Comparison of ENCODE assay signal across 8 mouse cellular contexts in genomic region chr2:38368746-38369330, GRCm38 (mm10). TPM values are rescaled to one million over a fixed set of nuclear protein-coding genes. Genes with fewer than 3 reads are reported as not detected.
DNase-seq lines count a peak whose midpoint lies in the region; ATAC-seq and TF ChIP-seq lines count a peak whose summit lies in the region.

No protein-coding gene starts in this region.

- no peak for TF ChIP-seq CTCF in MEL (IDR thresholded peaks at IDR 0.05 in 2 of 3, conservative IDR thresholded peaks at IDR 0.05 in 1 of 3; ENCODE audit: control insufficient read depth in 1 of 3, insufficient read depth in 1 of 3, low read depth in 2 of 3, low read length in 3 of 3, poor library complexity in 1 of 3, severe bottlenecking in 1 of 3)

- peak; percentile 59 for DNase-seq in CD4-positive helper T cell, adult 2 months (ENCODE audit: low read depth, low spot score)
- peak; percentile 86 for DNase-seq in MEL (ENCODE audit: low read depth, low spot score)
- DNase-seq in liver, embryonic 11.5 days (ENCODE audit: low spot score) = peak; percentile 72
- no peak for DNase-seq in layer of hippocampus, adult 18-20 months (ENCODE audit: low spot score in 2 of 2)

- H3K9ac ChIP-seq in MEL (ENCODE audit: control insufficient read depth, low read depth, low read length, poor library complexity, severe bottlenecking) = peak overlapping the region; percentile 34; the same call in 1 of the 2 replicates
- H3K9ac ChIP-seq in embryonic facial prominence, embryonic 15.5 days = no peak overlapping the region
- H3K9ac ChIP-seq in hindbrain, embryonic 16.5 days (ENCODE audit: low read depth, low read length) = no peak overlapping the region
- no peak overlapping the region for H3K9ac ChIP-seq in liver, embryonic 11.5 days (ENCODE audit: low read depth, low read length)
- H3K9ac ChIP-seq in midbrain, embryonic 16.5 days (ENCODE audit: low read depth, low read length) = no peak overlapping the region

- no peak for ATAC-seq in embryonic facial prominence, embryonic 15.5 days (ENCODE audit: insufficient number of reproducible peaks, low FRiP score, low TSS enrichment, low read depth)
- 0 out of 2 replicates have a peak, but pooled peaks have one; percentile 56 for ATAC-seq in hindbrain, embryonic 16.5 days
- peak; percentile 81 for ATAC-seq in liver, embryonic 11.5 days (replicated peaks; ENCODE audit: low FRiP score)
- no peak for ATAC-seq in midbrain, embryonic 16.5 days
- ATAC-seq in erythroid progenitor cell, adult 5-6 weeks (replicated peaks; ENCODE audit: low FRiP score, poor library complexity, severe bottlenecking) = no peak

- no peaks in the 10 kb centered on the region for H3K79me2 ChIP-seq in MEL (ENCODE audit: control insufficient read depth, insufficient read depth, low read length, poor library complexity)

- no peak for TF ChIP-seq RAD21 in MEL (IDR thresholded peaks at IDR 0.05; ENCODE audit: low read depth, low read length)

- no peaks in the 10 kb centered on the region; a peak in 2 of 4 replicates for H3K27me3 ChIP-seq in MEL (ENCODE audit: control insufficient read depth in 1 of 2, insufficient read depth in 2 of 2, low read length in 2 of 2)
- peaks cover 47% of the 10 kb centered on the region for H3K27me3 ChIP-seq in embryonic facial prominence, embryonic 15.5 days
- peaks cover 43% of the 10 kb centered on the region for H3K27me3 ChIP-seq in hindbrain, embryonic 16.5 days (replicated peaks; ENCODE audit: control insufficient read depth, insufficient read depth, low read length)
- H3K27me3 ChIP-seq in liver, embryonic 11.5 days (replicated peaks; ENCODE audit: control insufficient read depth, insufficient read depth, low read length) = peaks cover 85% of the 10 kb centered on the region
- peaks cover 29% of the 10 kb centered on the region for H3K27me3 ChIP-seq in midbrain, embryonic 16.5 days (ENCODE audit: control insufficient read depth, insufficient read depth, low read depth, low read length)

- no peak overlapping the region for H3K27ac ChIP-seq in MEL (ENCODE audit: control insufficient read depth, low read depth, low read length)
- H3K27ac ChIP-seq in embryonic facial prominence, embryonic 15.5 days (replicated peaks) = no peak overlapping the region
- no peak overlapping the region for H3K27ac ChIP-seq in hindbrain, embryonic 16.5 days (ENCODE audit: low read depth, low read length)
- H3K27ac ChIP-seq in liver, embryonic 11.5 days (ENCODE audit: low read depth, low read length) = no peak overlapping the region
- H3K27ac ChIP-seq in midbrain, embryonic 16.5 days (ENCODE audit: low read length) = no peak overlapping the region

- H3K4me2 ChIP-seq in embryonic facial prominence, embryonic 15.5 days (replicated peaks) = peak overlapping the region; percentile 48
- H3K4me2 ChIP-seq in hindbrain, embryonic 16.5 days (ENCODE audit: low read length) = peak overlapping the region; percentile 43
- peak overlapping the region; percentile 51 for H3K4me2 ChIP-seq in liver, embryonic 11.5 days
- peak overlapping the region; percentile 28; the same call in 1 of the 2 replicates for H3K4me2 ChIP-seq in midbrain, embryonic 16.5 days (ENCODE audit: low read length)

- H3K4me3 ChIP-seq in MEL (ENCODE audit: control insufficient read depth in 1 of 2, insufficient read depth in 1 of 2, low read depth in 2 of 2, low read length in 2 of 2) = peak overlapping the region; percentile 32 to 56; a peak in 3 of 4 replicates
- H3K4me3 ChIP-seq in embryonic facial prominence, embryonic 15.5 days (replicated peaks) = peak overlapping the region; percentile 28
- peak overlapping the region; percentile 20; the same call in 1 of the 2 replicates for H3K4me3 ChIP-seq in hindbrain, embryonic 16.5 days (ENCODE audit: low read length)
- peak overlapping the region; percentile 25 for H3K4me3 ChIP-seq in liver, embryonic 11.5 days (ENCODE audit: low read depth, low read length)
- H3K4me3 ChIP-seq in midbrain, embryonic 16.5 days (ENCODE audit: low read depth, low read length) = no peak overlapping the region

- peaks cover 0 to 3% of the 10 kb centered on the region in 2 experiments; a peak in 2 of 4 replicates for H3K36me3 ChIP-seq in MEL (ENCODE audit: control insufficient read depth in 1 of 2, insufficient read depth in 2 of 2, low read length in 2 of 2)
- H3K36me3 ChIP-seq in embryonic facial prominence, embryonic 15.5 days = no peaks in the 10 kb centered on the region
- no peaks in the 10 kb centered on the region for H3K36me3 ChIP-seq in hindbrain, embryonic 16.5 days (ENCODE audit: control insufficient read depth, insufficient read depth, low read length)
- H3K36me3 ChIP-seq in liver, embryonic 11.5 days (ENCODE audit: control insufficient read depth, insufficient read depth, low read length) = no peaks in the 10 kb centered on the region
- no peaks in the 10 kb centered on the region for H3K36me3 ChIP-seq in midbrain, embryonic 16.5 days (ENCODE audit: control insufficient read depth, insufficient read depth, low read length)

- WGBS in embryonic facial prominence, embryonic 15.5 days = 7% methylated on average over 31 of the region's 31 CpGs
- 10% methylated on average over 31 of the region's 31 CpGs for WGBS in hindbrain, embryonic 16.5 days
- WGBS in liver, embryonic 11.5 days = 8% methylated on average over 31 of the region's 31 CpGs
- WGBS in midbrain, embryonic 16.5 days = 18% methylated on average over 31 of the region's 31 CpGs

- TF ChIP-seq EP300 in MEL (IDR thresholded peaks at IDR 0.05; ENCODE audit: low read depth in 1 of 2, low read length in 2 of 2) = no peak

- H3K9me3 ChIP-seq in MEL (replicated peaks; ENCODE audit: insufficient read depth, low read length) = no peaks in the 10 kb centered on the region
- no peaks in the 10 kb centered on the region for H3K9me3 ChIP-seq in embryonic facial prominence, embryonic 15.5 days (replicated peaks)
- no peaks in the 10 kb centered on the region for H3K9me3 ChIP-seq in hindbrain, embryonic 16.5 days (ENCODE audit: control insufficient read depth, low read length)
- no peaks in the 10 kb centered on the region for H3K9me3 ChIP-seq in liver, embryonic 11.5 days (ENCODE audit: control insufficient read depth, low read length)
- no peaks in the 10 kb centered on the region for H3K9me3 ChIP-seq in midbrain, embryonic 16.5 days (replicated peaks; ENCODE audit: control insufficient read depth, low read length, poor library complexity, severe bottlenecking)

- TF ChIP-seq POLR2A in MEL (IDR thresholded peaks at IDR 0.05; ENCODE audit: control insufficient read depth in 1 of 2, insufficient read depth in 1 of 2, low read depth in 1 of 2, low read length in 2 of 2, poor library complexity in 1 of 2) = no peak

- peaks cover 0 to 3% of the 10 kb centered on the region in 2 experiments; a peak in 1 of 4 replicates for H3K4me1 ChIP-seq in MEL (ENCODE audit: control insufficient read depth in 1 of 2, insufficient read depth in 2 of 2, low read length in 2 of 2)
- peaks cover 10% of the 10 kb centered on the region; the same call in 1 of the 2 replicates for H3K4me1 ChIP-seq in embryonic facial prominence, embryonic 15.5 days
- H3K4me1 ChIP-seq in hindbrain, embryonic 16.5 days (ENCODE audit: control insufficient read depth, insufficient read depth, low read depth, low read length) = no peaks in the 10 kb centered on the region
- H3K4me1 ChIP-seq in liver, embryonic 11.5 days (replicated peaks; ENCODE audit: control insufficient read depth, insufficient read depth, low read length) = no peaks in the 10 kb centered on the region; the same call in 1 of the 2 replicates
- peaks cover 7% of the 10 kb centered on the region for H3K4me1 ChIP-seq in midbrain, embryonic 16.5 days (ENCODE audit: control insufficient read depth, insufficient read depth, low read length)

TF ChIP-seq in MEL, 35 proteins besides CTCF, POLR2A, EP300 and RAD21:
- TF ChIP-seq SIN3A (IDR thresholded peaks at IDR 0.05; ENCODE audit: low read length) (peak; percentile 91), BHLHE40 (IDR thresholded peaks at IDR 0.05; ENCODE audit: borderline replicate concordance, low read depth, low read length) (no peak), E2F4 (IDR thresholded peaks at IDR 0.05; ENCODE audit: borderline replicate concordance, low read depth, low read length) (no peak), POLR2AphosphoS2 (IDR thresholded peaks at IDR 0.05; ENCODE audit: low read length) (no peak), ELF1 (IDR thresholded peaks at IDR 0.05; ENCODE audit: low read depth, low read length) (no peak), MEF2A (IDR thresholded peaks at IDR 0.05; ENCODE audit: extremely low read depth, insufficient replicate concordance, low read depth, low read length, poor library complexity, severe bottlenecking) (no peak), USF2 (IDR thresholded peaks at IDR 0.05; ENCODE audit: borderline replicate concordance in 1 of 2, insufficient read depth in 1 of 2, low read depth in 1 of 2, low read length in 2 of 2) (no peak), MXI1 (IDR thresholded peaks at IDR 0.05; ENCODE audit: low read depth, low read length) (peak; percentile 96), SMC3 (IDR thresholded peaks at IDR 0.05; ENCODE audit: low read depth, low read length) (0 out of 2 replicates have a peak, but pooled peaks have one; percentile 12), MAX (IDR thresholded peaks at IDR 0.05; ENCODE audit: low read length) (peak; percentile 63; the same call in 1 of the 2 replicates), UBTF (IDR thresholded peaks at IDR 0.05; ENCODE audit: borderline replicate concordance, insufficient read depth, low read depth, low read length) (no peak), MAFK (IDR thresholded peaks at IDR 0.05; ENCODE audit: borderline replicate concordance, low read depth, low read length) (no peak), MAZ (IDR thresholded peaks at IDR 0.05; ENCODE audit: low read depth, low read length) (peak; percentile 67; the same call in 1 of the 2 replicates)

RNA-seq across cellular contexts. Expression of gene Lhx2, which starts 29.8 kb away (rescaled TPM):
- 0.12 TPM in 1 of 2 replicates, not detected in the other for total RNA-seq in MEL (2012; rRNA removed)
- polyA plus RNA-seq in MEL (2012; ENCODE audit: insufficient read depth in 1 of 2, insufficient read length in 2 of 2, low read depth in 1 of 2, low replicate concordance in 2 of 2, missing spikeins in 1 of 2) = not detected
- polyA plus RNA-seq in embryonic facial prominence, embryonic 15.5 days (2015; fragmentation: Nextera tagmentation; extraction: Ambion mirVana) = 17.1 and 19.6 TPM in 2 replicates
- 6.8 and 9.2 TPM in 2 replicates for polyA plus RNA-seq in hindbrain, embryonic 16.5 days (2015; fragmentation: Nextera tagmentation; extraction: Ambion mirVana)
- polyA plus RNA-seq in liver, embryonic 11.5 days (2014; fragmentation: Nextera tagmentation; extraction: Ambion mirVana) = 10.5 and 11.0 TPM in 2 replicates
- polyA plus RNA-seq in midbrain, embryonic 16.5 days (2015; fragmentation: Nextera tagmentation; extraction: Ambion mirVana) = 37.1 and 44.3 TPM in 2 replicates
- total RNA-seq in erythroid progenitor cell, adult 5-6 weeks (2015; ENCODE audit: low replicate concordance) = not detected in 2 replicates
- total RNA-seq in erythroid progenitor cell, adult 5-6 weeks (2017; ENCODE audit: low replicate concordance) = not detected in 2 replicates
- total RNA-seq in layer of hippocampus, adult 18-20 months (2021) = 100 to 1,000 TPM in 1 of 2 experiments, 10 to 100 TPM in 1; 94.8 to 106 TPM

Comparison
In these comparisons a context has a peak if more than half of its experiments do, and no peak if none do; other contexts are left out.
1. DNase-seq: peak in CD4-positive helper T cell, adult 2 months (single experiment), MEL (single experiment) and liver, embryonic 11.5 days (single experiment); none in layer of hippocampus, adult 18-20 months (0 of 2).
2. ATAC-seq: peak in hindbrain, embryonic 16.5 days (single experiment) and liver, embryonic 11.5 days (single experiment); none in embryonic facial prominence, embryonic 15.5 days (single experiment), midbrain, embryonic 16.5 days (single experiment) and erythroid progenitor cell, adult 5-6 weeks (single experiment).
3. Peak in every context shown above with its lines, with median percentiles within 50 percentile points of each other: H3K4me2 ChIP-seq.